Mouse (Mus musculus): ENCODE data around the gene Rgs17. TPM values are rescaled to one million over a fixed set of nuclear protein-coding genes. Genes with fewer than 3 reads are reported as not detected.

Gene Rgs17
- polyA plus RNA-seq, 1 experiment from 2014 or later = 39.0 TPM

DNA sequence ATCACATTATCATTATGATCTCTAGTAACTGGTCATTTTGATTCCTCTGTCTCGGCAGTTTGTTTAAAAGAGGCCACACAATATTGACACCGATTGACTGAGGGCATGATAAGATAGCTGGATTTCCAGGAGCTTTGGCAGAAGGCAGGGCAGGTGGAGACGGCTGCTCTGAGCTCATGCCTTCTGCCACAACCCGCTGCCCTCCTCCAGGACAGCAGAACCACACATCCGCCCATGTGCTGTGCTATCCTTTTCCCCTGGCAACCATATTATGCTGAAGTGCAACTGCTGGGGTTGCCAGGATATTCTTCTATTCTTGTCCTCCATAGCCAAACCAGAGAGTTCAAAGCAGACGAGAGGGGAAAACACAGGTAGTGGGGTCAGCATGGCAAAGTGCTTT is 21.5 kb downstream of the Rgs17 start:
- no peak overlapping the region for H3K9ac ChIP-seq (ENCODE audit: low read depth, low read length)
- no peaks in the 10 kb centered on the region for H3K4me1 ChIP-seq (ENCODE audit: control insufficient read depth, insufficient read depth, low read depth, low read length)
- H3K27ac ChIP-seq (ENCODE audit: low read depth, low read length) = no peak overlapping the region
- WGBS = 69% methylated on average over 6 of the region's 6 CpGs
- H3K4me3 ChIP-seq (ENCODE audit: low read length) = no peak overlapping the region
- H3K36me3 ChIP-seq (ENCODE audit: control insufficient read depth, insufficient read depth, low read length) = no peaks in the 10 kb centered on the region
- H3K27me3 ChIP-seq (replicated peaks; ENCODE audit: control insufficient read depth, insufficient read depth, low read length) = no peaks in the 10 kb centered on the region
- no peaks in the 10 kb centered on the region for H3K9me3 ChIP-seq (ENCODE audit: control insufficient read depth, low read length)
- H3K4me2 ChIP-seq (ENCODE audit: low read length) = no peak overlapping the region
- ATAC-seq = no peak

DNA sequence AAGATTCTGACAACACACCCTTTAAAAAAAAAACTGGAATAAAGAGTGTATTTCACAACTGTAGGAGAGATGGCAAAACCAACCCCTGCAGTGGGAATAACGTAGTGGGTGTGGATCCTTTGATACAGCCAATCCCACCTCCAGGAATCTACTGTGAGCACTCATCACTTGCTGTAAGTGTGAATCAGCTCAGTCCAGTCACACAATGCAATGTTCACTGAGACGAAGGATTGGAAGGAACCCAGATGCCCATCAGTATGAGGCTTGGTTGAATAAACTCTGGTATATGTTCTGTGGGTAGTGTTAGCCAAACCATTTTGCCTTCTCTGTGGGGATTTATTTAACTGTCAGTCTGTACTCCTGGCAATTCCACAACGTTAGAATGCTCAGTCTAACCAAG is 45.1 kb downstream of the Rgs17 start:
- Histone ChIP-seq H3K27me3 (replicated peaks; ENCODE audit: control insufficient read depth, insufficient read depth, low read length) (no peaks in the 10 kb centered on the region), H3K4me2 (ENCODE audit: low read length) (no peak overlapping the region), H3K4me1 (ENCODE audit: control insufficient read depth, insufficient read depth, low read depth, low read length) (no peaks in the 10 kb centered on the region), H3K4me3 (ENCODE audit: low read length) (no peak overlapping the region), H3K27ac (ENCODE audit: low read depth, low read length) (no peak overlapping the region), H3K9ac (ENCODE audit: low read depth, low read length) (no peak overlapping the region), H3K36me3 (ENCODE audit: control insufficient read depth, insufficient read depth, low read length) (no peaks in the 10 kb centered on the region), H3K9me3 (ENCODE audit: control insufficient read depth, low read length) (no peaks in the 10 kb centered on the region)
- ATAC-seq = peak; percentile 46; the same call in 1 of the 2 replicates
- WGBS = 56% methylated on average over 3 of the region's 3 CpGs

DNA sequence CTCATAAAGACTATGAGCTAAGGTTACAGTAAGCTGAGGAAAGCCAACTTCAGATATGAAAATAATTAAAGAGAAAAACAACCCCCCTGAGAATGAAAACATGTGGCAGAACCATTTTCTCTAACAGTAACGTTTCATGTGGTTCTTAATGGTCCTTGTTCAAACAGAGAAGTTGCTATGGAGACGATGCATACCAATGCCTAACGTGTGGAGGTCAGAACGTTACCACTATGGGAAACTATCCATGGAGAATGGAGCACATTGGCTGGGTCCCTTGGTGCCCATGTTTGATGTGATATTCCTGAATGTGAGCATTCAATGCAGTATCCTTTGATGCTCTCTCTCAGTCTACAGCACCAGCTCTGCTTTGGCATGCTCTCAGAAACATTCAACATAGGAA is 51.1 kb downstream of the Rgs17 start:
- Histone ChIP-seq H3K4me2 (ENCODE audit: low read length) (no peak overlapping the region), H3K27ac (ENCODE audit: low read depth, low read length) (no peak overlapping the region), H3K4me3 (ENCODE audit: low read length) (no peak overlapping the region), H3K4me1 (ENCODE audit: control insufficient read depth, insufficient read depth, low read depth, low read length) (peaks cover 10% of the 10 kb centered on the region), H3K36me3 (ENCODE audit: control insufficient read depth, insufficient read depth, low read length) (no peaks in the 10 kb centered on the region), H3K27me3 (replicated peaks; ENCODE audit: control insufficient read depth, insufficient read depth, low read length) (no peaks in the 10 kb centered on the region), H3K9ac (ENCODE audit: low read depth, low read length) (no peak overlapping the region), H3K9me3 (ENCODE audit: control insufficient read depth, low read length) (no peaks in the 10 kb centered on the region)
- 28% methylated on average over 4 of the region's 4 CpGs for WGBS
- no peak for ATAC-seq

GRCm38 (mm10) chr10:5867981-5868552 is 54.1 kb downstream of the Rgs17 start:
- Histone ChIP-seq H3K4me3 (ENCODE audit: low read length) (no peak overlapping the region), H3K27me3 (replicated peaks; ENCODE audit: control insufficient read depth, insufficient read depth, low read length) (no peaks in the 10 kb centered on the region), H3K27ac (ENCODE audit: low read depth, low read length) (peak overlapping the region; percentile 29; the same call in 1 of the 2 replicates), H3K4me2 (ENCODE audit: low read length) (peak overlapping the region; percentile 42), H3K36me3 (ENCODE audit: control insufficient read depth, insufficient read depth, low read length) (no peaks in the 10 kb centered on the region), H3K4me1 (ENCODE audit: control insufficient read depth, insufficient read depth, low read depth, low read length) (peaks cover 10% of the 10 kb centered on the region), H3K9me3 (ENCODE audit: control insufficient read depth, low read length) (no peaks in the 10 kb centered on the region), H3K9ac (ENCODE audit: low read depth, low read length) (no peak overlapping the region)
- WGBS = 41% methylated on average over 11 of the region's 11 CpGs
- ATAC-seq = peak; percentile 77

DNA sequence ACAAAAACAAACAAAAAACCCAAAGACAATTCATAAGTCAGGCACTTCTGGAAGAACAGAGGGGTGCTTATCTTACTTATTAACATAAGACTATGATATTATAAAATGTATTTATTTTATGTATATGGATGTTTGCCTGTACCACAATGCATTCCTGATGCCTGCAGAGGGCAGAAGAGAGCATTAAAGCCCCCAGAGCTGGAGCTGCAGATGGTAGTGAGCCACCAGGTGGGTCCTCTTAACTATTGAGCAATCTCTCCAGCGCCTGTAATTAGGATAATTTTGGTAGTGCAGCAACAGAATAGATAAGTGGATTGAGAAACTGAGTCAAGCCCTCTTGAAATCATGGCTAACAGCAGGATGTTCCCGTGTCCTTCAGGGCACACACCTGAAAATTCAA is 56.2 kb downstream of the Rgs17 start:
- ATAC-seq = no peak
- Histone ChIP-seq H3K27me3 (replicated peaks; ENCODE audit: control insufficient read depth, insufficient read depth, low read length) (no peaks in the 10 kb centered on the region), H3K27ac (ENCODE audit: low read depth, low read length) (no peak overlapping the region), H3K36me3 (ENCODE audit: control insufficient read depth, insufficient read depth, low read length) (0 out of 2 replicates have a peak, but pooled peaks cover 5% of the 10 kb centered on the region), H3K4me3 (ENCODE audit: low read length) (no peak overlapping the region), H3K9me3 (ENCODE audit: control insufficient read depth, low read length) (no peaks in the 10 kb centered on the region), H3K4me2 (ENCODE audit: low read length) (no peak overlapping the region), H3K4me1 (ENCODE audit: control insufficient read depth, insufficient read depth, low read depth, low read length) (peaks cover 10% of the 10 kb centered on the region), H3K9ac (ENCODE audit: low read depth, low read length) (no peak overlapping the region)
- WGBS = 50% methylated on average over 2 of the region's 2 CpGs

DNA sequence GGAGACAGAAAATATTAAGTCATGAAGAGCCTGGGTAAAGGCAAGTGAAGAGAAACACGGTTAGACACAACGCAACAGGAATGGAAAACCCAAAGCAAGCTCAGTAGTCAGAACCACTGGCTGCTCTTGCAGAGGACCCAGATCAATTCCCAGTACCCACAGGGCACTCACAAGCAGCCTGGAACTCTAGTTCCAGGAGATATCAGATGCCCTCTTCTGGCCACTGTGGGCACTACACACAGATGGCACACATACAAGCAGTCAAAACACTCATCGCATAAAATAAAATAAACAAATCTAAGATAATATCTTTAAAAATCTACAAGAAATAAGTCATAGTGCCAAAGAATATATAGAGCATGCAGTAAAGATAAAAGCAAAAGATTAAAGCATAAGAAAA is 59.5 kb downstream of the Rgs17 start:
- Histone ChIP-seq H3K36me3 (ENCODE audit: control insufficient read depth, insufficient read depth, low read length) (0 out of 2 replicates have a peak, but pooled peaks cover 5% of the 10 kb centered on the region), H3K4me1 (ENCODE audit: control insufficient read depth, insufficient read depth, low read depth, low read length) (peaks cover 2% of the 10 kb centered on the region; the same call in 1 of the 2 replicates), H3K9me3 (ENCODE audit: control insufficient read depth, low read length) (no peaks in the 10 kb centered on the region), H3K27ac (ENCODE audit: low read depth, low read length) (no peak overlapping the region), H3K9ac (ENCODE audit: low read depth, low read length) (no peak overlapping the region), H3K4me2 (ENCODE audit: low read length) (no peak overlapping the region), H3K4me3 (ENCODE audit: low read length) (no peak overlapping the region), H3K27me3 (replicated peaks; ENCODE audit: control insufficient read depth, insufficient read depth, low read length) (no peaks in the 10 kb centered on the region)
- no peak for ATAC-seq
- 98% methylated on average over 3 of the region's 3 CpGs for WGBS

DNA sequence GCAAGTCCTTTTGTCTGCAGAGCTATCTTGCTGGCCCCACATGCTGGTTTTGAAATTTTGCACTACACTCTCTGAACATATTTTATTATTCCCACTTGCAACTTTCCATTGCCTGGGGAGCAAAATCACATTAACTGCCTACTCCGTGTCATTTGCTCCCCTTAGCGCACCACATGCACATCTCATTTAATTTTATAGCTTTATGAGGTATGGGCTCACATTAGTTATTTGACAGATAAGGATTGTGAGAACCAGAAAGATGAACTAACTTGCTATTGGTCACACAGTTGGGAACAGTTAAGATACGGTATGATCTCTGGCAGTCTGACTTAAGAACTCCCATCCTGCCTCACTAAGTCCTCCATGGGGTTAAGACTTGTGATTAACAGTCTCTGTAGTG is 61.4 kb downstream of the Rgs17 start:
- no peak for ATAC-seq
- H3K4me3 ChIP-seq (ENCODE audit: low read length) = no peak overlapping the region
- no peak overlapping the region for H3K27ac ChIP-seq (ENCODE audit: low read depth, low read length)
- no peak overlapping the region for H3K9ac ChIP-seq (ENCODE audit: low read depth, low read length)
- no peak overlapping the region for H3K4me2 ChIP-seq (ENCODE audit: low read length)
- 0 out of 2 replicates have a peak, but pooled peaks cover 5% of the 10 kb centered on the region for H3K36me3 ChIP-seq (ENCODE audit: control insufficient read depth, insufficient read depth, low read length)
- H3K9me3 ChIP-seq (ENCODE audit: control insufficient read depth, low read length) = no peaks in the 10 kb centered on the region
- H3K27me3 ChIP-seq (replicated peaks; ENCODE audit: control insufficient read depth, insufficient read depth, low read length) = no peaks in the 10 kb centered on the region
- WGBS = 84% methylated on average over 3 of the region's 3 CpGs
- H3K4me1 ChIP-seq (ENCODE audit: control insufficient read depth, insufficient read depth, low read depth, low read length) = no peaks in the 10 kb centered on the region

- Histone ChIP-seq H3K9me3 (ENCODE audit: control insufficient read depth, low read length) (no peaks in the 10 kb centered on the region), H3K27ac (ENCODE audit: low read depth, low read length) (no peak overlapping the region), H3K27me3 (replicated peaks; ENCODE audit: control insufficient read depth, insufficient read depth, low read length) (no peaks in the 10 kb centered on the region), H3K4me2 (ENCODE audit: low read length) (no peak overlapping the region), H3K4me1 (ENCODE audit: control insufficient read depth, insufficient read depth, low read depth, low read length) (no peaks in the 10 kb centered on the region), H3K36me3 (ENCODE audit: control insufficient read depth, insufficient read depth, low read length) (0 out of 2 replicates have a peak, but pooled peaks cover 5% of the 10 kb centered on the region), H3K4me3 (ENCODE audit: low read length) (no peak overlapping the region), H3K9ac (ENCODE audit: low read depth, low read length) (no peak overlapping the region)
- ATAC-seq = no peak
- WGBS = 74% methylated on average over 4 of the region's 4 CpGs
Observed at GRCm38 (mm10) chr10:5859729-5860128, 62.5 kb downstream of the Rgs17 start.

GRCm38 (mm10) chr10:5857996-5858549 is 64.1 kb downstream of the Rgs17 start:
- 0 out of 2 replicates have a peak, but pooled peaks have one; percentile 32 for ATAC-seq
- H3K9me3 ChIP-seq (ENCODE audit: control insufficient read depth, low read length) = no peaks in the 10 kb centered on the region
- H3K4me2 ChIP-seq (ENCODE audit: low read length) = no peak overlapping the region
- no peak overlapping the region for H3K27ac ChIP-seq (ENCODE audit: low read depth, low read length)
- H3K9ac ChIP-seq (ENCODE audit: low read depth, low read length) = no peak overlapping the region
- H3K36me3 ChIP-seq (ENCODE audit: control insufficient read depth, insufficient read depth, low read length) = 0 out of 2 replicates have a peak, but pooled peaks cover 5% of the 10 kb centered on the region
- no peaks in the 10 kb centered on the region for H3K27me3 ChIP-seq (replicated peaks; ENCODE audit: control insufficient read depth, insufficient read depth, low read length)
- H3K4me3 ChIP-seq (ENCODE audit: low read length) = no peak overlapping the region
- WGBS = 52% methylated on average over 10 of the region's 10 CpGs
- no peaks in the 10 kb centered on the region for H3K4me1 ChIP-seq (ENCODE audit: control insufficient read depth, insufficient read depth, low read depth, low read length)

All from hindbrain, embryonic 16.5 days (tissue).